Mouse (Mus musculus) c-Kit-positive CD71-positive TER-119-positive erythroid progenitor cells, embryonic 14.5 days (primary cell): ENCODE measurements around the gene Nfkbiz.
"Not testable (repeated sequence)": the region's sequence is repeated elsewhere in the genome, so short reads cannot be mapped to it uniquely, and the experiment has no call there.

Source experiments
- DNase-seq: peaks from one replicate; pipeline ENCODE4 v3.0.0-alpha.2; 2013; ENCODE audit warnings: low spot score

The Nfkbiz gene

GRCm38 (mm10) chr16:55838510-55839474 lies at the start of gene Nfkbiz:
TSS of gene Nfkbiz (minus strand) at chr16:55838899.
- DNase-seq, result peak; percentile 72

GRCm38 (mm10) chr16:55887814-55888583 lies 49.3 kb upstream of the Nfkbiz start:
- no peak for DNase-seq

DNA sequence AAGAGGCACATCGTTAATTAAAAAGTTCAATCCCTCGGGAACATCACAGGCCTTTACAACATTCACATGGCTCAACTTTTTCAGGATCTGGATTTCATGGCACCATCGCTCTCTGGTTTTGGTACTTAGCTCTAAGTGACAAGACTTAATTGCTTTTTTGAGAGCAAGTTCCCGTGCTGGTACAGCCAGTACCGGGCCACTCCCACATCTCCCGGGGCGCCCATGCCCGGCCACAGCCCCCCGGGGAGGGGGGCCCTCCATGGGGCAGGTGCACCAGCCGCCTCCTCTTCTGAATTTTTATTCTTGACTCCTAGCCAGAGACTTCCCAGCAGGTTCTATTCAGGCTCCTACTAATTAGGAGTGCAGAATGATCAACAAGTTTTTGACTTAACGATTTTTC lies 45.5 kb upstream of the Nfkbiz start:
- DNase-seq, result no peak

DNA sequence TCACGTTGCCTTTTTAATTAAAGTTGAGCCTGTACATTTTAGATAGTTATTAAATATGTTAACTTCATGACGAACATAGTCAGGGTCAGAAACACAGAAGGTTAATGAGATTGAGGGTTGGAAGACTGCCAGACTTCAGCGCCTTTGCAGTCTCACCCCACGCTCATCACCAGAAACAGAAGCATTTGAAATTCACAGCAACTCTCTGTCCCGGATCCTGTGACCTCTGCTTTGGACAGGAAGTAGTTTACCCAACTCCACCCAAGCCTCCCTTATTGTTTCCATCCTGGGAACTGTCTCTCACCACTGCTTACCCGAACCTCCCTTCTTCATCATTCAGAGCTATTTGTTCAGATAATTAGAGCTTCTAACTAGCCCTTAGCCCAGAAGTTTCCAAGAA lies 37.3 kb upstream of the Nfkbiz start:
- DNase-seq, result no peak

DNA sequence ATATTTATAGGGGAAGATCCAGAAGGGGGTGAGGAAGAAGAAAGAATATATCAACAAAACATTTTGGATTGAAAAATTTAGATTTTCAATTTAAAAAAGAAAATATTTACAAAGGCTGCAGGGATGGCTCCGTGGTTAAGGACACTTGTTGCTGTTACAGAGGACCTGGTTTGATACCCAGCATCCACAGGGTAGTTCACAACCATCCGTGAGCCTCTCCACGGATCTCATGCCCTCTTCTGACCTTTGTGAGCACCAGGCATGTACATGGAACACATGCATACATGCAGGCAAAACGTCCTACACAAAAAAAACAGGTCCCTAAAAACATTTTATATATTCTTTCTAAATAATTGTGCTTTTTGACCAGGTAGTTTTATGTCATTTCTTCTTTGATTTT lies 25.1 kb upstream of the Nfkbiz start:
- DNase-seq, result no peak

DNA sequence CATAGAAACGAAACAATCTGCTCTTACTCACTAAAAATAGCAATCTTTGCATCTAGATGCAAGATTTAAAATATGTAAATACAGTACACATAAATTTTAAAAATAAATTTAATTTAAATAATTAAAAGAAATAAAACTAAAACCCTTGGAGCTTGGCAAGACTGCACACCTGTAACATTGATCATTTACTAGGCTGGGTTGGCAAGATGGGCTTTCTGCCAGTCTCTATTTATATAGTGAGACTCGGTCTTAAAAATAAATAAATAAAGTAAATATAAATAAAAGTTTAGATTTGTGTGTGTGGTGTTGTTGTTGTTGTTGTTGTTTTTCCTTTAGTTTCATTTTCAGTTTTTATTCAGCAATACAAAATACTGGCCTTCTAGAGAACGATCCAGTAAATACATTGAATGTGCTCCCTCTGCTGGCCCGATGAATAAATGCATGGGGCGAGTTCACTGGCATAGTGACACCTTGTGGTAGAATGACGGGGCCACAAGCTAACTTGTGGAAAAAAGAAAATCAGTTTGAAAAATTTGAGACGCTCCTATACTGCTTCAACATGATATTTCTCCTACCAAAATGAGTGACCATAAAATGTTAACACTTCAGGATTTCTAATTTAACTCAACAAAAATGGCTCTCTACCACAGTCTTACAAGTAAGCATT lies 24.6 kb upstream of the Nfkbiz start:
- DNase-seq, result peak; percentile 74

- DNase-seq, result no peak
Observed at GRCm38 (mm10) chr16:55861104-55861503, 22.4 kb upstream of the Nfkbiz start.

- DNase-seq, result not testable (repeated sequence)
Observed at GRCm38 (mm10) chr16:55859421-55859820, 20.7 kb upstream of the Nfkbiz start.

DNA sequence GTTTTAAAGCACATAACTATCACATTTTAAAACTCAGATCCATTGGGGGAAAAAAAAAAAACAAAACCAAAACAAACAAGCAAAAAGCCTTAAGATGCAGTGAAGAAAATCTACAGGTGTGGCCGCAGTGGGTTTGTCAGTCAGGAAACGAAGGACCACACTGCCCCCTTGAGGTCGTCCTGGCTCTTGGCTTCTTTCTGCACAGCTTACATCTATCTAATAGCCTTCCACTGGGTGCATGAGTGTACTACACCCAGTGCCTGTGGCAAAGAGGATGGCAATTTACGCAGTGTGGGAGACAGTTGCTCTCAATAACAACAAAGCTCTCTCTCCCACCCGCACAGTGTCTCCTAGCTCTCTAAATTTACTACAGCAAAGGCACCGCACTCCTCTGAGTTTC lies 19.8 kb upstream of the Nfkbiz start:
- peak; percentile 52 for DNase-seq

DNA sequence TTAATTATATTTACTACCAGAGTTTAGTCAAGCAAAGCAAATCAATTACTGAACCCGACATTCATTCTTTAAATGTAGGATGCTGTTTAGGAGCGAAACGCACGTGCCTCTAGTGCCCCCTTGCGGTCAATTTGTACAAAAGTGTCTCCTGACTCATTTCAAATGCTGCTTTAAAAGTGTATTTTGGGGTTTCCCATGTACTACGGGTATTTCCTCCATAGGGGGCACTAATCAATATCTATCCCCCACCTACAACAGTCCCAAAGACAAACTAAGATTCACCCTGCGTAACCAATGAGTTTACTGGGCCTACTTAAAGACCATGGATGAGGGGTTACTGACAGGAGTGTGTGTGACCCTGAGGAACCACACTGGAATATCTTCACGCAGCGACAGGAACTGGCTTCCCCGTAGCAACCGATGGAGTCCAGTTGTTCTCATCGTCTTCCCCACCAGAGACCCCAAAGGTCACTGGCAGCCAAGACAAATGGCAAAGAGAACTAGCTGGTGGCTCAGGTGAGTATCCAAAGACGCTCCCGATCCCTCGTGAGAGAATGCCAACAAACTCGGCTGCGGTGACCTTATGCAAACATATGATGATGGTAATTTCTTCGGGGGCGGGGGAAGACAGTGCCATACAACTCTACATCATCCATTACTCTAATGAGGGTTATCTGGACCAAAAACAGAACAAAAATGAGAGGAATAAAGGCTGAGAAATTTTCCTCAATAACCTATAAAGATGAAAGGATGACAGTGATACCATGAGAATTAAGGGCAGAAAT lies 14.4 kb upstream of the Nfkbiz start:
- DNase-seq, result peak; percentile 73

- DNase-seq, result no peak
Observed at GRCm38 (mm10) chr16:55852515-55852914, 13.8 kb upstream of the Nfkbiz start.

GRCm38 (mm10) chr16:55850485-55850884 lies 11.8 kb upstream of the Nfkbiz start:
- DNase-seq, result no peak

- DNase-seq, result no peak
Observed at GRCm38 (mm10) chr16:55847679-55848078, 9.0 kb upstream of the Nfkbiz start.

- DNase-seq, result no peak
Observed at GRCm38 (mm10) chr16:55844847-55845246, 6.1 kb upstream of the Nfkbiz start.

- DNase-seq, result no peak
Observed at GRCm38 (mm10) chr16:55843919-55844318, 5.2 kb upstream of the Nfkbiz start.

- DNase-seq, result no peak
Observed at GRCm38 (mm10) chr16:55843134-55843533, 4.4 kb upstream of the Nfkbiz start.

DNA sequence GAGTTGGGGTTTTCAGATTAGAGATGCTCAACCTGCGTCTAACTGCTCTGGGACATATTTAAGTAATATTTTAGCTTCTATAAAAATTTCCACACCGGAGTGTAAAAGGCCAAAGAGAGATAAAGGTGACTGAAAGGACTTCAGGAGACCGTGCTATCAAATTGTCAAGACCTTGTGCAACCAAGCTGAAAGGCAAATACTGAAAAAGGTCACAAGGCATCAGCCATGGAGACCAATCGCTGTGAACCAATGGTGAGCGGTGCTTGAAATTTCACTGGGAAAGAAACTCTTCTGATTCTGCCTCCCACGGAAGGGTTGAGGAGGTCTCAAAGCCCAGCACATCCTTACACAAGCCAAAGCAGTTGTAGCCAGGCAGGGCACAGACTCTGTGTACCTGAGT lies 2.8 kb upstream of the Nfkbiz start:
- DNase-seq, result no peak

DNA sequence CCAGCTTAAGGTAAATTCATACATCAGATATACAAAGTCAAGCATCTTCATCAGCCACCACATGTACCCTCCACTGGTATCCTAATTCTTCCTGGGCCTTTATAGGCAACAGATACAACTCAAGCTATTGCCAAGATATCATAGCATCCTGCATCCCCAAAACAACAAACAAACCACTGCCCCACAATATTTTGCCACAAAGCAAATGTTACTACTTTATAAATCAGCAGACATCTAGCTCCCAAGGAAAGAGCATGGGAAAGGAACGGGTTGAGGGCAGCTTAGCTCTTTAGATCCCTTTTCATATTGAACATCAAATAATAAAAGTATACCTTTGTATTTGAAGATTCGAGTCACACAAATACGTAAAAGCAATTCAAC lies 580 bp downstream of the Nfkbiz start:
- DNase-seq, result no peak

DNA sequence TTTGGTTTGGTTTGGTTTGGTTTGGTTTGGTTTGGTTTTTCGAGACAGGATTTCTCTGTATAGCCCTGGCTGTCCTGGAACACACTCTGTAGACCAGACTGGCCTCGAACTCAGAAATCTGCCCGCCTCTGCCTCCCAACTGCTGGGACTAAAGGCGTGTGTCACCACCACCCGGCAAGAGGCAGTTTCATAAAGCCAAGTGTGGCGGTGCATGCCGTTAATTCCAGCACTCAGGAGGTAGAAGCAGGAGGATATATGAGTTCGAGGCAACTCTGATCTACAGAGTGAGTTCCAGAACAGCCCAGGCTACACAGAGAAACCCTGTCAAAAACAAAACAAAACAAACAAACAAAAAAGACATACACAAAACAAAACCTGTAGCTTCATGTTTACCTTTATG lies 1.0 kb downstream of the Nfkbiz start:
- DNase-seq, result not testable (repeated sequence)

DNA sequence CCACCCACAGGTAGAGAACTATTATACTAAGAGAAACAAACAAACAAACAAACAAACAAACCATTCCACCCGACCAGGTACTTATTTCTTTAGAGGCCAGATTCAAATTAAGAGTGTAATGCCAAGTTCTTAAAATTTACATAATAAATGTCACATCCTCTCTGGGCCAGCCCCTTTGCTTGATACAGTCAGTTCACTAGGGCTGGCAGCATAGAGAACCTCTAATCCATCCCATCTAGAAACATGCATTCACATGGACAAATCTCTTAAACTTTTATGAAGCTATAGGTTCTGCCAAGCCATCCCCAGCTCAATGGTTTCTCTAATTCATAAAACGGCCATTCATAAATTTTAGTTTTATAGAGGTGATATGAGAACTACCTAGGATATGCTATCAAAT lies 1.5 kb downstream of the Nfkbiz start:
- no peak for DNase-seq

GRCm38 (mm10) chr16:55835798-55836197 lies 2.9 kb downstream of the Nfkbiz start:
- DNase-seq, result no peak

- DNase-seq, result no peak
Observed at GRCm38 (mm10) chr16:55832617-55833016, 6.1 kb downstream of the Nfkbiz start.
